Mouse (Mus musculus) small intestine, adult 2 months (tissue): Measurements from ENCODE around the gene Hsd3b7.

Source experiments
- CTCF ChIP-seq: fragments of 200-500 bp; IDR thresholded peaks from 2 replicates; pipeline ENCODE4 v1.5.1; 2012; ENCODE audit warnings: low read depth, mild to moderate bottlenecking, control low read depth, inconsistent platforms, low read length, moderate library complexity, mixed read lengths; ENCODE audit not compliant: insufficient replicate concordance, insufficient read length; ENCODE audit errors: extremely low read depth
- POLR2A ChIP-seq: fragments of 200-500 bp; IDR thresholded peaks from 2 replicates; pipeline ENCODE4 v1.6.1; 2012; ENCODE audit warnings: low read depth, mild to moderate bottlenecking, control low read depth, inconsistent platforms, low read length, moderate library complexity

GRCm38 (mm10) chr7:127763642-127764041, 36.8 kb upstream of the Hsd3b7 start:
- TF ChIP-seq POLR2A: no peak
- no peak for TF ChIP-seq CTCF
